Mouse (Mus musculus) heart, postnatal 0 days (tissue): ENCODE data around the gene Tssk1. TPM values are rescaled to one million over a fixed set of nuclear protein-coding genes. Genes with fewer than 3 reads are reported as not detected.

Source experiments
- ATAC-seq: fragments of 200-750 bp; cut with Nextera tagmentation; 2 replicates; pipeline ENCODE4 v1.8.0; 2017; ENCODE audit warnings: low read depth, moderate number of reproducible peaks, moderate library complexity; ENCODE audit not compliant: insufficient read depth
- DNase-seq: peaks from one replicate; pipeline ENCODE4 v3.0.0-alpha.2; 2016; ENCODE audit warnings: low spot score
- H3K27ac ChIP-seq: fragments of 300-500 bp; sonication (generic); 2 replicates; pipeline ENCODE4 v1.5.1; 2014; ENCODE audit warnings: low read depth, mild to moderate bottlenecking
- H3K27me3 ChIP-seq: fragments of 300-500 bp; sonication (generic); 2 replicates; pipeline ENCODE4 v1.6.1; 2014; ENCODE audit warnings: low read length, mixed read lengths; ENCODE audit not compliant: control insufficient read depth, insufficient read depth
- H3K36me3 ChIP-seq: fragments of 300-500 bp; sonication (generic); replicated peaks from 2 replicates; pipeline ENCODE4 v1.6.1; 2014; ENCODE audit warnings: low read length, mixed read lengths; ENCODE audit not compliant: control insufficient read depth, insufficient read depth
- H3K4me1 ChIP-seq: fragments of 300-500 bp; sonication (generic); 2 replicates; pipeline ENCODE4 v1.6.1; 2014; ENCODE audit warnings: antibody characterized with exemption; ENCODE audit not compliant: control insufficient read depth, insufficient read depth
- H3K4me2 ChIP-seq: fragments of 300-500 bp; sonication (generic); 2 replicates; pipeline ENCODE4 v1.6.1; 2014; ENCODE audit warnings: low read depth, mild to moderate bottlenecking, low read length, moderate library complexity
- H3K4me3 ChIP-seq: fragments of 300-500 bp; sonication (generic); 2 replicates; pipeline ENCODE4 v1.5.1; 2014; ENCODE audit warnings: low read depth, low read length
- H3K9ac ChIP-seq: fragments of 300-500 bp; sonication (generic); replicated peaks from 2 replicates; pipeline ENCODE4 v1.6.1; 2014; ENCODE audit warnings: low read depth, low read length, mixed read lengths
- H3K9me3 ChIP-seq: fragments of 300-500 bp; sonication (generic); replicated peaks from 2 replicates; pipeline ENCODE4 v1.6.1; 2016; ENCODE audit warnings: low read length; ENCODE audit not compliant: control insufficient read depth
- CTCF ChIP-seq: IDR thresholded peaks from 2 replicates; pipeline ENCODE4 v1.5.1; 2016; ENCODE audit warnings: antibody characterized with exemption, control low read depth, low read depth
- EP300 ChIP-seq: IDR thresholded peaks from 2 replicates; pipeline ENCODE4 v1.6.1; 2016; ENCODE audit warnings: antibody characterized with exemption, low read depth
- WGBS: fragments of 180-500 bp; shearing (Covaris S2); extraction: QIAGEN DNeasy Blood & Tissue Kit; methylation state at CpG from one replicate; pipeline ENCODE4 v1.1.7; 2014; 5-methylcytosine and 5-hydroxymethylcytosine counted together
- polyA plus RNA-seq: library from polyadenylated mRNA; unstranded; fragments of >200 nt; fragmentation: Nextera tagmentation; extraction: Ambion mirVana; gene quantifications from 2 replicates; pipeline ENCODE4 v1.2.1, GENCODE M21; 2015
- total RNA-seq: library from RNA; depleted of rRNA; stranded (reverse); fragments of >200 nt; gene quantifications from 2 replicates; pipeline ENCODE4 v1.2.3, GENCODE M21; 2014; ENCODE audit warnings: low replicate concordance

Gene Tssk1
- total and polyA plus RNA-seq, 2 experiments from 2014 or later = 0.08 TPM; not detected in 1

DNA sequence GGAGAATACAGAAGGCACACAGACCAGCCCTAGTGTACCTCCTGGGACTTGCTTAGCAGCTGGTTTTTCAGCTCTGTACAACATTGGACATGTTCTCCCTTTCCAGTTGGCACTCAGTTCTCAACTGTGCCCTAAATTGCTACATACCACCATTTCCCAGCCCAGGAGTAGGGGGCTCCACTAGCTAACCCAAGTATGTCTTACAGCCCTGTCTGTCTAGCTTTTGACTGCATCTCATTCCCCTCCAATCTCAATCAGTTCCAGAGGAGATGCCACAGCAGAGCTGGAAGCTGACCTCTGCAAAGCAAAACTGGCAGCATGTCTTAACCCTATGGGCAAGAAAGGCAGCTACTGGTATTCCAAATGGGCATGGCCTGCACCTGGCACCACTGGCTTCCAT, 2.1 kb downstream of the Tssk1 start:
- H3K4me2 ChIP-seq = no peak overlapping the region
- no peak overlapping the region for H3K9ac ChIP-seq
- H3K4me1 ChIP-seq = peaks cover 13% of the 10 kb centered on the region
- DNase-seq (no peak), ATAC-seq (no peak)
- no peak overlapping the region for H3K4me3 ChIP-seq
- peaks cover 22% of the 10 kb centered on the region for H3K36me3 ChIP-seq
- no peak overlapping the region for H3K27ac ChIP-seq
- no peak for TF ChIP-seq EP300
- no peak for TF ChIP-seq CTCF
- no peaks in the 10 kb centered on the region for H3K9me3 ChIP-seq
- no peaks in the 10 kb centered on the region for H3K27me3 ChIP-seq

DNA sequence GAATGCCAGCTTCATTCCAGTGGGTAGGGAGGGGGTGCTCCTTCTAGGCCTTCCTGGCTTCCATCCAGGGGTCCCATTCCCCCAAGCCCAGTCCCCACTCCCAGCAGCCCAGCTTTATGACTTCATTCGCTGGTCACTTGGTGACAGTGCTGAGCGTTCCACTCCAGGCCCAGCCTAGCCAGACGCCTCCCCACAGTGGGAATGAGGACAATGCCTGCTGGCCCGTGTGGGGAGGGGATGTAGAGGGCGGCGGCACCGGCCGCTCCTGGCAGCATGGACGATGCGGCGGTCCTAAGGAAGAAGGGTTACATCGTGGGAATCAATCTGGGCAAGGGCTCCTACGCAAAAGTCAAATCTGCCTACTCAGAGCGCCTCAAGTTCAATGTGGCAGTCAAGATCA, 4.4 kb downstream of the Tssk1 start, which contains the start of the genes Dgcr2 and Tssk2:
Gene Dgcr2 (minus strand): TSS at position 101 of the 400 bp plus-strand sequence.
Gene Tssk2 (plus strand): TSS at position 176 of the 400 bp plus-strand sequence.
- TF ChIP-seq CTCF = no peak
- TF ChIP-seq EP300 = no peak
- no peak within 1 kb of the TSS for H3K4me3 ChIP-seq
- no peak for DNase-seq
- no peak for ATAC-seq
- H3K36me3 ChIP-seq = peaks cover 46% of the 10 kb centered on the region
- WGBS = 87% methylated on average over 14 of the region's 14 CpGs
- no peaks in the 10 kb centered on the region for H3K4me1 ChIP-seq
- no peak within 1 kb of the TSS for H3K9ac ChIP-seq
- no peaks in the 10 kb centered on the region for H3K27me3 ChIP-seq
- H3K9me3 ChIP-seq = no peaks in the 10 kb centered on the region
- H3K27ac ChIP-seq = no peak within 1 kb of the TSS
- no peak within 1 kb of the TSS for H3K4me2 ChIP-seq

DNA sequence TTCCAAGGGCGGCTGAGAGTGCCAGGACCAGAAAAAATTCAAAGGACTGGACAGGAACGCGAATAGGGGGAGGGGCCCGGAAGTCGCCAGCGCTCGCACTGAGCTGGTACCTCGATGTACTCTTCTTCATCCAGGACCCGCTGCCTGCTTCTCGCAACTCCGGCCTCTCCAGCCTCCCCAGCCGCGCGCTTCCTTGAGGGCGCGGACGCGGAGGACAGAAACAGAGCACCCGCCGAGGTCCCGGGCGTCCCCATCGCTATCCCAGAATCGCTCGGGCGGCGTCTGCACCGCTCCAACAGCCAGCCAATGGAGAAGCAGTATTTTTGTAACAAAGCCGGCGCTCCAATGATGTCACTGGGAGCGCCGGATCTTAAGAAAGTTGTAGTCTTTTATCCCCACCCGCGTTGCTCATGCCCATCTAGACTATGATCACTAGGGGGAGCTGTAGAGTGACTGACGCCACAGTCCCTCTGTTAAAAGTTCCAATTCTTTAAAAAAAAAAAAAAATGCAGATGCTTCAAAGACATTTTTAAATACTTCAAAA, 17.1 kb downstream of the Tssk1 start, which contains the start of gene Ess2:
Gene Ess2 (minus strand): TSS at position 297 of the 544 bp plus-strand sequence.
- Histone ChIP-seq H3K4me2 (peak within 1 kb of the TSS; percentile 75), H3K4me1 (peaks cover 7% of the 10 kb centered on the region), H3K9ac (peak within 1 kb of the TSS; percentile 70), H3K36me3 (peaks cover 30% of the 10 kb centered on the region), H3K4me3 (peak within 1 kb of the TSS; percentile 92), H3K9me3 (no peaks in the 10 kb centered on the region), H3K27me3 (peaks cover 44% of the 10 kb centered on the region), H3K27ac (peak within 1 kb of the TSS; percentile 62; the same call in 1 of the 2 replicates)
- under 1% methylated on average over 35 of the region's 35 CpGs for WGBS
- no peak for TF ChIP-seq EP300
- peak; percentile 80 for TF ChIP-seq CTCF
- peak; percentile 94 for DNase-seq
- ATAC-seq = peak; percentile 95

DNA sequence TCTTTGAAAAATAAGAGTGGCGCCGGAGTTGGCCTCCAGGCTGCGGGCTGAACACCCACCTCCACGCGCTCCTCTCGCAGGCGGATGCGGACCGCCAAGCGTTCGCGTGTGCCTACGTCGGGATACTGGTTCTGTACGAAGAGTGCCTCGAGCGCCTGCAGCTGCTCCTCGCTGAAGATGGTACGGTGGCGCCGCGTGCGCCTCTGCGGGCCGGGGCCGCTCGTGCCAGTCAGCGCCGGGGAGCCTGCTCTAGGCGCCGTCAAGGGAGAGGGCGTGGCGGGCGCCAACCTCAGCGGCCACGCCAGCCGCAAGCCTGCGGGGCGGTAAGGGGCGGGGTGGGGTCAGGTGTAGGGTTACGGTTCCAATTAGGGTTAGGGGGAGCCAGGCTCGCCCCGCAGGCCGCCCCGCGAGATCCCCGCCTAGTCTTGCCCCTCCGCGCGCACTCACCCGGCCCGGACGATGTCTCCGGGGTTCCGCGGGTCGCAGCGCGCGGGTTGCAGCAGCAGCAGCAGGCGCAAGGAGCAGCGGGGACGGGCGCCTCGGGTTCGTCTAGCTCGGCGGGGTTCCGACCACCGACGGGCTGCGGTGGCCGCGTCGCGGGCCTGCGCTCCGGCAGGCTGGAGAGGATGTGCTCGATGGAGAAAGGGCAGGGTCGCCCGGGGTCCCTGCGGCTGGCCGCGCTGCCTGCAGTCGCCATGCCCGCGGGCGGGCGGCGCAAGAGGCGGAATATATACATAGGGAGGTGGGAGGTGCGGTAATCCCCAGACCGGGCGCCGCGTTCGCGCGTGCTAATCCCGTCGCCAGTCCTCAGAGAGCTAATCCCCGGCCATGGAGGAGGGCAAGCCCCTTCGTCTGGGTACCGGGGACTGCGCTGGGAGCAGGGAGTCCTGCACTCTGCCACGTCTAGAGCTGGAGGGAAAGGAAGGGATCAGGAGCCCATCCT, 20.6 kb downstream of the Tssk1 start, which contains the start of gene Gsc2:
Gene Gsc2 (minus strand): TSS at position 753 of the 943 bp plus-strand sequence.
- no peak within 1 kb of the TSS for H3K9ac ChIP-seq
- peak within 1 kb of the TSS; percentile 56 for H3K4me2 ChIP-seq
- 2% methylated on average over 74 of the region's 106 CpGs for WGBS
- H3K4me3 ChIP-seq = peak within 1 kb of the TSS; percentile 42
- no peak for TF ChIP-seq EP300
- no peak for TF ChIP-seq CTCF
- H3K4me1 ChIP-seq = peaks cover 7% of the 10 kb centered on the region
- no peak for ATAC-seq
- peaks cover 59% of the 10 kb centered on the region for H3K27me3 ChIP-seq
- no peaks in the 10 kb centered on the region for H3K36me3 ChIP-seq
- H3K9me3 ChIP-seq = no peaks in the 10 kb centered on the region
- DNase-seq = no peak
- H3K27ac ChIP-seq = no peak within 1 kb of the TSS

DNA sequence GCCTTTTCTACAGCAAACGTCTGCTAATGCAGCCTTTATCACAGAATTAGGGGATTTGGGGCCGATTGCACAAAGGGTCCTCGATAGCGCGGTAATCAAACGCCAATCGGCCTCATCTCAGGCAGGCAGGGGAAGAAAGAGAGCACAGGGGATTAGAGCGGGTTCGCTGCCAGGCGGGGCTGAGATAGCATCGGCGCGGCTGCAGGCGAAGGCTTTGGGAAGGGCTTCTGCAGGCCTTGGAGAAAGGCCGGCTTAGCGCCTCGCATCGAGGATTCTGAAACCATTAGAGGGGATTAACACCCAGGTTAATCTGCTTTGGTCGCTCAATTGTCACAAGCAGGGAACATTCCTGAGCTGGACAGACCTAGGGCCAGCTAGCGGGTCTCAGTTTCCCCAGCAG, 26.6 kb downstream of the Tssk1 start:
- Histone ChIP-seq H3K4me1 (peaks cover 13% of the 10 kb centered on the region; the same call in 1 of the 2 replicates), H3K36me3 (0 out of 2 replicates have a peak, but pooled peaks cover 2% of the 10 kb centered on the region), H3K4me2 (peak overlapping the region; percentile 97), H3K4me3 (no peak overlapping the region), H3K27me3 (peaks cover 28% of the 10 kb centered on the region), H3K9me3 (no peaks in the 10 kb centered on the region), H3K9ac (0 out of 2 replicates have a peak overlapping the region, but pooled peaks have one; percentile 40), H3K27ac (no peak overlapping the region)
- no peak for TF ChIP-seq EP300
- no peak for TF ChIP-seq CTCF
- no peak for ATAC-seq
- DNase-seq = no peak
- 11% methylated on average over 20 of the region's 20 CpGs for WGBS
